Comparison of ENCODE assay signal across 12 mouse cellular contexts in genomic region chr13:53183161-53183577, GRCm38 (mm10).
A peak's percentile ranks its signal among the peaks of the same experiment; 100 is the strongest.
DNase-seq lines count a peak whose midpoint lies in the region; ATAC-seq and TF ChIP-seq lines count a peak whose summit lies in the region.
"Had no signal": no experiment of that assay in that cellular context is flagged by ENCODE, and none has a peak within 500 bp of the region (broad histone marks: within the 10 kb centered on the region; RNA-seq: fewer than 3 reads in every experiment).

No protein-coding gene starts in this region.

- TF ChIP-seq EP300 in stomach, postnatal 0 days (optimal IDR thresholded peaks at IDR 0.05): no peak

- H3K4me1 ChIP-seq in heart, embryonic 13.5 days: peaks cover 42% of the 10 kb centered on the region
- H3K4me1 ChIP-seq in stomach, embryonic 14.5 days (ENCODE audit: control insufficient read depth, insufficient read depth, low read length): peaks cover 24% of the 10 kb centered on the region
- peaks cover 8% of the 10 kb centered on the region for H3K4me1 ChIP-seq in stomach, postnatal 0 days (replicated peaks; ENCODE audit: control insufficient read depth, insufficient read depth)
- peaks cover 27% of the 10 kb centered on the region for H3K4me1 ChIP-seq in kidney, embryonic 16.5 days (ENCODE audit: insufficient read depth, low read length)

- H3K9me3 ChIP-seq in heart, embryonic 13.5 days: no peaks in the 10 kb centered on the region
- no peaks in the 10 kb centered on the region for H3K9me3 ChIP-seq in stomach, embryonic 14.5 days (ENCODE audit: control insufficient read depth, low read depth, low read length)
- no peaks in the 10 kb centered on the region for H3K9me3 ChIP-seq in stomach, postnatal 0 days (ENCODE audit: control insufficient read depth, low read length)
- 0 out of 2 replicates have a peak, but pooled peaks cover 4% of the 10 kb centered on the region for H3K9me3 ChIP-seq in kidney, embryonic 16.5 days (ENCODE audit: low read length)

- peak overlapping the region; percentile 24; the same call in 1 of the 2 replicates for H3K9ac ChIP-seq in heart, embryonic 13.5 days
- no peak overlapping the region for H3K9ac ChIP-seq in stomach, embryonic 14.5 days (replicated peaks; ENCODE audit: low read depth, low read length)
- no peak overlapping the region for H3K9ac ChIP-seq in stomach, postnatal 0 days (ENCODE audit: low read length)
- no peak overlapping the region for H3K9ac ChIP-seq in kidney, embryonic 16.5 days (replicated peaks; ENCODE audit: low read length)

- H3K36me3 ChIP-seq in heart, embryonic 13.5 days: no peaks in the 10 kb centered on the region; the same call in 1 of the 2 replicates
- H3K36me3 ChIP-seq in stomach, embryonic 14.5 days (ENCODE audit: control insufficient read depth, insufficient read depth, low read length): no peaks in the 10 kb centered on the region
- H3K36me3 ChIP-seq in stomach, postnatal 0 days (ENCODE audit: control insufficient read depth, insufficient read depth, low read length): no peaks in the 10 kb centered on the region
- no peaks in the 10 kb centered on the region for H3K36me3 ChIP-seq in kidney, embryonic 16.5 days (ENCODE audit: insufficient read depth, low read length)

- TF ChIP-seq CTCF in stomach, postnatal 0 days (IDR thresholded peaks at IDR 0.05; ENCODE audit: low read depth): no peak

- no peak overlapping the region for H3K4me3 ChIP-seq in heart, embryonic 13.5 days
- no peak overlapping the region for H3K4me3 ChIP-seq in stomach, embryonic 14.5 days (ENCODE audit: low read depth, low read length)
- H3K4me3 ChIP-seq in stomach, postnatal 0 days (ENCODE audit: low read depth, low read length): no peak overlapping the region
- H3K4me3 ChIP-seq in kidney, embryonic 16.5 days (ENCODE audit: low read length): no peak overlapping the region
- H3K4me3 ChIP-seq: myocyte had no signal

- WGBS in heart, embryonic 13.5 days: 23% methylated on average over 8 of the region's 8 CpGs
- 30% methylated on average over 8 of the region's 8 CpGs for WGBS in stomach, embryonic 14.5 days
- WGBS in stomach, postnatal 0 days: 54% methylated on average over 8 of the region's 8 CpGs
- 25% methylated on average over 8 of the region's 8 CpGs for WGBS in kidney, embryonic 16.5 days

- H3K27ac ChIP-seq in heart, embryonic 13.5 days (replicated peaks): peak overlapping the region; percentile 40
- H3K27ac ChIP-seq in stomach, embryonic 14.5 days (ENCODE audit: low read length): peak overlapping the region; percentile 58; the same call in 1 of the 2 replicates
- no peak overlapping the region for H3K27ac ChIP-seq in stomach, postnatal 0 days (replicated peaks)
- no peak overlapping the region for H3K27ac ChIP-seq in kidney, embryonic 16.5 days (ENCODE audit: low read length)

- no peaks in the 10 kb centered on the region for H3K27me3 ChIP-seq in heart, embryonic 13.5 days (replicated peaks)
- no peaks in the 10 kb centered on the region for H3K27me3 ChIP-seq in stomach, embryonic 14.5 days (ENCODE audit: control insufficient read depth, insufficient read depth, low read length)
- no peaks in the 10 kb centered on the region for H3K27me3 ChIP-seq in stomach, postnatal 0 days (ENCODE audit: control insufficient read depth, insufficient read depth, low read length)
- peaks cover 15% of the 10 kb centered on the region for H3K27me3 ChIP-seq in kidney, embryonic 16.5 days (ENCODE audit: insufficient read depth, low read length)

- ATAC-seq in heart, embryonic 13.5 days (ENCODE audit: extremely low read depth, insufficient number of reproducible peaks, low FRiP score, low TSS enrichment): no peak
- peak; percentile 11; the same call in 1 of the 2 replicates for ATAC-seq in stomach, embryonic 14.5 days (ENCODE audit: insufficient number of reproducible peaks, insufficient read depth, low FRiP score, low read depth)
- no peak for ATAC-seq in stomach, postnatal 0 days (ENCODE audit: low FRiP score, low TSS enrichment)
- ATAC-seq in kidney, embryonic 16.5 days (ENCODE audit: low FRiP score, low TSS enrichment): no peak
- ATAC-seq: activated CD4-positive, CD25-positive, alpha-beta regulatory T cell, adult 4 months had no signal

- peak overlapping the region; percentile 45 for H3K4me2 ChIP-seq in heart, embryonic 13.5 days
- no peak overlapping the region for H3K4me2 ChIP-seq in stomach, embryonic 14.5 days (replicated peaks; ENCODE audit: low read depth, low read length)
- H3K4me2 ChIP-seq in stomach, postnatal 0 days (replicated peaks; ENCODE audit: low read depth): no peak overlapping the region
- H3K4me2 ChIP-seq in kidney, embryonic 16.5 days (replicated peaks; ENCODE audit: low read depth, low read length): no peak overlapping the region

- no peak for DNase-seq in heart, adult 18-20 months
- DNase-seq in stomach, postnatal 0 days (ENCODE audit: low spot score): no peak
- peak; percentile 95 for DNase-seq in hindlimb bud, embryonic 11.5 days (ENCODE audit: extremely low spot score, low read depth, low spot score)
- DNase-seq in left cerebral cortex, adult 8-10 months (ENCODE audit: low spot score in 2 of 2): no peak
- DNase-seq in layer of hippocampus, postnatal 25 days (ENCODE audit: extremely low spot score in 1 of 2, low spot score in 1 of 2): no peak
- DNase-seq: gastrocnemius, postnatal 10 days; lung, adult 18-20 months had no signal

Comparison
In these comparisons a context has a peak if more than half of its experiments do, and no peak if none do; other contexts are left out.
1. H3K27ac ChIP-seq: peak in heart, embryonic 13.5 days (single experiment) and stomach, embryonic 14.5 days (single experiment); none in stomach, postnatal 0 days (single experiment) and kidney, embryonic 16.5 days (single experiment).